Mouse (Mus musculus) midbrain, postnatal 0 days (tissue): Measurements from ENCODE around the gene Gm42906. TPM values are rescaled to one million over a fixed set of nuclear protein-coding genes. Genes with fewer than 3 reads are reported as not detected.

ENCODE experiments used
- ATAC-seq: fragments of 200-750 bp; cut with Nextera tagmentation; 2 replicates; pipeline ENCODE4 v1.8.0; 2017; ENCODE audit warnings: moderate number of reproducible peaks, mild to moderate bottlenecking, moderate TSS enrichment, moderate library complexity; ENCODE audit not compliant: low FRiP score
- DNase-seq: peaks from one replicate; pipeline ENCODE4 v3.0.0-alpha.2; 2015; ENCODE audit warnings: low spot score
- H3K27ac ChIP-seq: fragments of 300-500 bp; sonication (generic); 2 replicates; pipeline ENCODE4 v1.5.1; 2014; ENCODE audit warnings: low read depth, mild to moderate bottlenecking, low read length, mixed read lengths
- H3K27me3 ChIP-seq: fragments of 300-500 bp; sonication (generic); 2 replicates; pipeline ENCODE4 v1.6.1; 2014; ENCODE audit warnings: low read length, control low read depth, mixed read lengths; ENCODE audit not compliant: insufficient read depth
- H3K36me3 ChIP-seq: fragments of 300-500 bp; sonication (generic); 2 replicates; pipeline ENCODE4 v1.6.1; 2014; ENCODE audit warnings: low read length, control low read depth, mixed read lengths; ENCODE audit not compliant: insufficient read depth
- H3K4me1 ChIP-seq: fragments of 300-500 bp; sonication (generic); 2 replicates; pipeline ENCODE4 v1.6.1; 2014; ENCODE audit warnings: mild to moderate bottlenecking, control low read depth, antibody characterized with exemption, low read length, mixed read lengths; ENCODE audit not compliant: insufficient read depth
- H3K4me2 ChIP-seq: fragments of 300-500 bp; sonication (generic); 2 replicates; pipeline ENCODE4 v1.6.1; 2014; ENCODE audit warnings: low read depth, mild to moderate bottlenecking, low read length, mixed read lengths; ENCODE audit not compliant: poor library complexity, severe bottlenecking
- H3K4me3 ChIP-seq: fragments of 300-500 bp; sonication (generic); 2 replicates; pipeline ENCODE4 v1.5.1; 2014; ENCODE audit warnings: low read depth, mild to moderate bottlenecking, low read length, moderate library complexity
- H3K9ac ChIP-seq: fragments of 300-500 bp; sonication (generic); replicated peaks from 2 replicates; pipeline ENCODE4 v1.6.1; 2014; ENCODE audit warnings: mild to moderate bottlenecking, low read length, moderate library complexity, mixed read lengths; ENCODE audit not compliant: poor library complexity, severe bottlenecking
- H3K9me3 ChIP-seq: fragments of 300-500 bp; sonication (generic); 2 replicates; pipeline ENCODE4 v1.6.1; 2016; ENCODE audit warnings: low read length, control low read depth
- CTCF ChIP-seq: IDR thresholded peaks from 2 replicates; pipeline ENCODE4 v1.5.1; 2016; ENCODE audit warnings: antibody characterized with exemption, mild to moderate bottlenecking
- WGBS: fragments of 180-500 bp; shearing (Covaris S2); extraction: QIAGEN DNeasy Blood & Tissue Kit; methylation state at CpG from one replicate; pipeline ENCODE4 v1.1.7; 2014; 5-methylcytosine and 5-hydroxymethylcytosine counted together
- polyA plus RNA-seq: library from polyadenylated mRNA; unstranded; fragments of >200 nt; fragmentation: Nextera tagmentation; extraction: Ambion mirVana; gene quantifications from 2 replicates; pipeline ENCODE4 v1.2.1, GENCODE M21; 2015
- total RNA-seq: library from RNA; depleted of rRNA; stranded (reverse); fragments of >200 nt; gene quantifications from 2 replicates; pipeline ENCODE4 v1.2.3, GENCODE M21; 2014

Gene Gm42906
- total and polyA plus RNA-seq, 2 experiments from 2014 or later = not detected

DNA sequence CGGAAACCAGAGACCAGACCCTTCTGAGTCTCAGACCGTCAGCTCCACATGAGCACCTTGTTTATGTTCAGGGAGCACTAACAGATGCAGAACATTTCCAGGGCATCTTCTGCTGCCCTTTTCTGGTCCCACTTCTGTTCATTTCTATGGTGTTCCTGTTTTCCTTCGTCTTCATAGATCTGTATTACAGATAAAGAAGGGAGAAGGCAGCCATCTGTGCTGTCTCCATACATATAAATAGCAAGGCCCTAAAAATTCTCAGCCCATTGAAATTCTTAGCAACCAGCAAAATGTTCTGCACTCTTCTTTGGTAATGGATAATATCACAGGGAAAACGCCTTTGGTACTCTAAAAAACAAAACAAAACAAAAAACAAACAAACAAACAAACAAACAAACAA, 290.7 kb downstream of the Gm42906 start:
- 86% methylated on average over 4 of the region's 4 CpGs for WGBS

DNA sequence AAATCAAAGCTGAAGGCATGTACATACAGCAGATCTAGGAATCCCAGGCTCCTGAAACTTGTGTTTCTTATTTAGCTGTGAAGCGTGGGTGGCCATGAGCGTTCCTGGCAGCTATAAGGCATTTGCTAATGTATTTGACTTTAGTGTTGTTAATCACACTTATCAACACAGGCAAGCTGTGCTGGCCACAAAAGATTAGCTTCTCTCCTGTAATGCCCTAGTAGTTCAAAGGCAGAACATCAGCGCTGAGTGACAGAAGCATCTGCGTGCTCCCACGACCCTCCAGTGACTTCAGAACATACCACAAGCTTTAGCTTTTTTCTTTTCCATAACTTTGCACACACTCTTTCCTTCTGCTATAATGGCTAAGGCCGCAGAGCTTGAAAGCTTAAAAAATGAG, 292.0 kb downstream of the Gm42906 start:
- no peak overlapping the region for H3K4me2 ChIP-seq
- no peaks in the 10 kb centered on the region for H3K4me1 ChIP-seq
- no peak for DNase-seq
- no peak for ATAC-seq
- H3K27me3 ChIP-seq = no peaks in the 10 kb centered on the region
- no peaks in the 10 kb centered on the region for H3K36me3 ChIP-seq
- H3K9ac ChIP-seq = no peak overlapping the region
- no peak overlapping the region for H3K27ac ChIP-seq
- no peaks in the 10 kb centered on the region for H3K9me3 ChIP-seq
- TF ChIP-seq CTCF = no peak
- 55% methylated on average over 6 of the region's 6 CpGs for WGBS
- H3K4me3 ChIP-seq = no peak overlapping the region

More for the DNA sequence above, 290.7 kb downstream of the Gm42906 start:
- no peak for ATAC-seq
- no peak overlapping the region for H3K4me2 ChIP-seq
- H3K9me3 ChIP-seq = no peaks in the 10 kb centered on the region
- no peak overlapping the region for H3K4me3 ChIP-seq
- no peaks in the 10 kb centered on the region for H3K36me3 ChIP-seq
- no peaks in the 10 kb centered on the region for H3K27me3 ChIP-seq
- H3K4me1 ChIP-seq = no peaks in the 10 kb centered on the region
- no peak overlapping the region for H3K27ac ChIP-seq
- no peak for DNase-seq
- TF ChIP-seq CTCF = no peak
- H3K9ac ChIP-seq = no peak overlapping the region

DNA sequence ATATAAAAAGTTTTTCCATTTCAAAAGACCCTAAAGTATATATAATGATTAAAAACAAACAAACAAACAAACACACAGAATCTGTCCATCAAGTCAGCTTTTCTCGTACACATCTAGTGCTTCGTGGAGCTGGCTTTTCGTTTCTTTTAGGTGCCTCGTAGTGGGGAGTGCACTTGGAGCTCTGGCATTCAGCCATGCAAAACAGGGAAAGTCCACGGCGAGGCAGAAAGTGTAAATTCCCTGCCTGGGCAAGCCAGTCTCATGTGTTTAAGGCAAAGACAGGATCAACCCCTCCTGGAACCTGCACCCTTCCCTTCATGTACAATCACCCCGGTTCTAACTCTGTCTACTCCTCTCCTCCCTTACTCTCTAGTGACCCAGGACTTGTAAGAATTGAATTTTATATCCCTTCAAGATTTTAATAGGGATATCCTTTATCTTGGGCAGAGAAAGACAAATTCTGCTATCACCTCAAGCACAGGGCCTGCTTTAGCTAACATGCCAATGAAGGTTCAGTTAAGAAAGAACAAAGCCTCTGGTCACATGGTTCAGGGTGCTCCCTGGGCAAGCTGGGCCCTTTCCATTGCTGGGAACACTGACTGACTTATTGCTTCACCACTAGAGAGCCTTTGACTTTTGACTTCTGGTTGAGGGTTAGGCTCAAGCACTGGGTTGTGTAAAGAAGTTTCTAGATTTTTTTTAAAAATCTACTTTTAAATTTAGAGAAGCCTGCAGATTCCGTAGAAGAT, 292.7 kb downstream of the Gm42906 start:
- no peaks in the 10 kb centered on the region for H3K9me3 ChIP-seq
- no peaks in the 10 kb centered on the region for H3K4me1 ChIP-seq
- no peak overlapping the region for H3K9ac ChIP-seq
- H3K27me3 ChIP-seq = no peaks in the 10 kb centered on the region
- 80% methylated on average over 8 of the region's 8 CpGs for WGBS
- ATAC-seq = no peak
- H3K27ac ChIP-seq = no peak overlapping the region
- H3K36me3 ChIP-seq = no peaks in the 10 kb centered on the region
- H3K4me2 ChIP-seq = no peak overlapping the region
- no peak for DNase-seq
- TF ChIP-seq CTCF = no peak
- no peak overlapping the region for H3K4me3 ChIP-seq

GRCm38 (mm10) chr5:151134202-151134601, 293.8 kb downstream of the Gm42906 start:
- H3K27ac ChIP-seq = no peak overlapping the region
- ATAC-seq = no peak
- H3K9me3 ChIP-seq = no peaks in the 10 kb centered on the region
- no peak overlapping the region for H3K4me2 ChIP-seq
- no peak for DNase-seq
- no peaks in the 10 kb centered on the region for H3K4me1 ChIP-seq
- H3K9ac ChIP-seq = no peak overlapping the region
- WGBS = 96% methylated on average over 4 of the region's 4 CpGs
- H3K27me3 ChIP-seq = no peaks in the 10 kb centered on the region
- TF ChIP-seq CTCF = no peak
- H3K4me3 ChIP-seq = no peak overlapping the region
- no peaks in the 10 kb centered on the region for H3K36me3 ChIP-seq

DNA sequence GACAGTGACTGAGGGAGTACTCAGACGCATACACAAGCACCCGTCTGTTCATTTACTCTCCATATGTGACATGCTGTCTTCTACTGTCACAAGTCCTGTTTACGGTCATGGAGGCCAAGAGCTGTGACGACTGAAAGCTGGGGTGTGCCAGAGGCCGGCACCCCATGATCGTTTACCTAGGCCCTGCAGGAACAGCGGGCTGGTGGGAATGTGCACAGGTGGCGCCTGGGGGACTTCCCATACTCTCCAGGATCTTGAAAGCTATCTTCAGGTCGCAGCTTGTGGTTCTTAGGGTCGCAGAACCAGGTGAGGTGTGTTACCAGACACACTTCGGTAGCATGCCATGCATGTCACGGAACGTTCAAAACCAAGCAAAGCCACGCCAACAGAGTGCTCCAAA, 294.2 kb downstream of the Gm42906 start:
- H3K9me3 ChIP-seq = no peaks in the 10 kb centered on the region
- H3K4me2 ChIP-seq = no peak overlapping the region
- no peak overlapping the region for H3K9ac ChIP-seq
- ATAC-seq = no peak
- WGBS = 95% methylated on average over 14 of the region's 14 CpGs
- H3K27ac ChIP-seq = no peak overlapping the region
- DNase-seq = no peak
- no peak overlapping the region for H3K4me3 ChIP-seq
- H3K4me1 ChIP-seq = no peaks in the 10 kb centered on the region
- no peak for TF ChIP-seq CTCF
- no peaks in the 10 kb centered on the region for H3K27me3 ChIP-seq
- H3K36me3 ChIP-seq = no peaks in the 10 kb centered on the region

DNA sequence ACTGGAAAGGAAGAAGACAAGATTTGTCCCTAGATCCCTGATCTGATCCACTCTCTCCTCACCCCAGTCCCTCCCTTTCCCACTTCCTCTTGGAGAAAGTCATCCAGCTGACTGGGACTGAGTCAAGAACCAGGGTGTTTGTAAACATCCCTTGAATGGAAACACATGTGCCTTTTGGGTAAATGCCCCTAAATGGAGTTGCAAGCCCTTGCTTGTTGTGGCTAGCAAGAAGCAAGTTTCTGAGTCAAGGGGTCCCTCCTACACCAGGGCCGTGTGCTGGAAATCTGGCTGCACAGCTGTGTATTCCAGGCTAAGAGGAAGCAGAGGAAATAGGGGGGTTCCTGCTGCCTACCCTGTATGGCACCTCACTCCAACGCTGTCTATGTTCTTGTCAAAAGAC, 298.2 kb downstream of the Gm42906 start:
- Histone ChIP-seq H3K36me3 (no peaks in the 10 kb centered on the region), H3K9me3 (no peaks in the 10 kb centered on the region), H3K4me3 (no peak overlapping the region), H3K4me1 (no peaks in the 10 kb centered on the region), H3K9ac (no peak overlapping the region), H3K27me3 (no peaks in the 10 kb centered on the region), H3K27ac (no peak overlapping the region), H3K4me2 (no peak overlapping the region)
- TF ChIP-seq CTCF = no peak
- WGBS = 89% methylated on average over 2 of the region's 2 CpGs
- no peak for ATAC-seq
- DNase-seq = no peak
